Mouse (Mus musculus) common myeloid progenitor, adult 5-6 weeks (primary cell): ENCODE measurements around the gene Pank3. TPM values are rescaled to one million over a fixed set of nuclear protein-coding genes. Genes with fewer than 3 reads are reported as not detected.
A peak's percentile ranks its signal among the peaks of the same experiment; 100 is the strongest.
"Not testable (repeated sequence)": the region's sequence is repeated elsewhere in the genome, so short reads cannot be mapped to it uniquely, and the experiment has no call there.

Experiments
- ATAC-seq: replicated peaks from 2 replicates; pipeline ENCODE4 v1.8.0; 2016; ENCODE audit warnings: low read depth, mild to moderate bottlenecking, moderate TSS enrichment, inconsistent platforms; ENCODE audit not compliant: poor library complexity, severe bottlenecking
- total RNA-seq: library from RNA; stranded (forward); fragments of 200-1000, 187-1606 nt; gene quantifications from 2 replicates; pipeline ENCODE4 v1.2.3, GENCODE M21; 2017

The Pank3 gene
- total RNA-seq, 1 experiment from 2014 or later: 32.2 TPM

DNA sequence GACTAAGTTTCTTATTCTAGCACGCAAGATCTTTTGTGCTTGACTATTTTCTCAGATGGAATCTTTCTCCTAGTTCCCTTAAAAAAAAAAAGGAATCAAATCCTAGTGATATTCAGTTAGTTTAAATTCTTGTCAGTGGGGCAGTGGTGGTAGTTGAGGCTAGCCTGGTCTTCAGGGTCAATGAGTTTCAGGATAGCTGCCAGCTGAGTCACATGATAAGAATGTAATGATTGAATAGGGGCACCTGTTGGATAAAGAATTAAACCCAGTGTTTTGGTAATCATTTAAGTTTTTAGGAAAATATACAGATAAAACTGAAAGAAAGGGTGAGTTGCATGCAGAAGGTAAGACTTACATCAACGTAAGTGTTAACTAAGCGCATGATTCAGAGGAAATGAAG is 6.3 kb downstream of the Pank3 start:
- no peak for ATAC-seq

- no peak for ATAC-seq
Measured at GRCm38 (mm10) chr11:35776452-35776851, 7.2 kb downstream of the Pank3 start.

GRCm38 (mm10) chr11:35780336-35780735 is 11.1 kb downstream of the Pank3 start:
- ATAC-seq: no peak

DNA sequence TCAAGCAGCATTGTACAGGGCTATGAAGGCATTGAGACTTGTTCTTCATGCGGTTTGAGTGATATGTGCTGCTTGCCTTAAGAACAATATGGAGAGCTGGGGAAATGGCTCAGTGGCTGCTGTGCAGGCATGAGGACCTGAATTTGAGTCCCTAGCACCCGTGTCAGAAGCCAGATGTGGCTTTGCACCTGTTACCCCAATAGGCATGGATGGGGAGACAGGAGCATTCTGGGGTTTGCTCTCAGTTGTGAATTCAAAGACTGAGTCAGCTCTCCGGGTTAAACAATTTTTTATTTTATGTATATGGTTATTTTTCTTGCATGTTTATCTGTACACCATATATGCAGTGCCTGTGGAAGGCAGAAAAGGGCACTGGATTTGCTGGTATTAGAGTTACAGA is 13.2 kb downstream of the Pank3 start:
- no peak for ATAC-seq

DNA sequence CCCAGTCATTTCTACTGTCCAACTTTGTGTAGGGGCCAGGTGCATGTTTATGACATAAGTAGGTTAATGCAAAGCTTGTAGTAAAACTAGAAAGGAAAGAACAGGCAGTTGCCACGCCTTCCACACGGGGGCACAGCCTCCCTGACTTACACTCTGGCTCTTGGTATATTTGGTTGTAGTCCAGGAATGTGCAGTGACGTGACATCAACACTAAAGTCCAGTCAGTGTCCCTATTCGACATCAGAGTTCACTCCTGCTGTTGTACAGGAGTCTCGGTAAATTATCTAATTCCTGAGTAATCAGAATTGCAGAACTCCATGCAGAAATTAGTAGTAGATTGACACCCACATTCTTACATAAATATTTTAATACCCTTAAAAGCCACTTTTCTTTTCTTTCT is 13.8 kb downstream of the Pank3 start:
- no peak for ATAC-seq

DNA sequence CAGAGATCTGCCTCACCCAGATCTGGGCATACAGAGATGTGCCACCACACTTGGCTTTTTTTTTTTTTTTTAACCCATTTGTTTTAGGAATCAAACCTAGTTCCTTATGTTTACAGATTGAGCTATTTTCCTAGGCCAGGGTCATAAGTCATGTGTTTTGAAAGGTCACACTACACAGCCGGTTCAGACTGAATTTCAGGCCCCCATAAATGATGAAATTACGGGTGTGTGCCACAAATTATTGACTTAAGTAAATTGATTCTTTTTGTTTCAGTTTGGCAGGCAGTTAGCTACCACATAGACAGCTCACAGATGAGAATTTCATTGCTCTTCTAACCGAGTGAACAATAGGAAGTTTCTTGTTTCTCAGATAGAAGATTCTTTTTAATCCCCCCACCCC is 14.7 kb downstream of the Pank3 start:
- ATAC-seq: no peak

DNA sequence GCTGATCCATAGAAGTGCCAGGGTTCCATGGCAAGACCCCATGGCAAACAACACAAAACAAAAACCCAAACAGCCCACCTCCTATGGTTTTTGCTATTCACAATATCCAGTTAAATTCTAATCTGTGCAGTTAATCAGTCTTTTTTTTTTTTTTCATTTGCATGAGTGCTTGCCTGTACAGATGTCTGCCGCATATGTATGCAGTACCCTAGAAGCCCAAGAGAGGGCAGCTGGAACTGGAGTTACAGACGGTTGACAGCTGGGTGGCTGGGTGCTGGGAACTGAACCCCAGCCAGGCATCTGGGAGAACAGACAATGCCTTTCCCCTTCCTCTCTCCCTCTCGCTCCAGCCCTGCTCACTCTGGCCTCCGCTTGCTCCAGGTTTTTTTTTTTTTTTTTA is 15.3 kb downstream of the Pank3 start:
- ATAC-seq: no peak

DNA sequence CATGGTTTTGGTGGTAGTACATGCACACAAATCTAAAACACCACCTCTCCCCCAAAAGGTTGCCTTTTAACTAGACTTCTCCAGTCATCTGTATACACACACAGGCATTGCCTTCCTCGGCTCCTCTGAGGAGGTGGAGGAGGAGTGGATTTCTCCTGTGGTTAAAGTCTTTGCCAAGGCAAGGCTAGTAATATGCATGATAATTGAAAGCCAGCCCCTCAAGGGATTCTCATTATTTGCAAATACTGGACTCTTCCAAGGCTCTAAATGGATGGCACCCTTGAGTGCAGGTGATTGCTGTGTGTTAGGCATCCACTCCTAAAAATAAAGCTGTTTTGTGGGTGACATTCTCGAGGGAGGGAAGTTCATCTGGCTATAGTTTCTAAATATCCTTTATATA is 19.2 kb downstream of the Pank3 start:
- no peak for ATAC-seq

DNA sequence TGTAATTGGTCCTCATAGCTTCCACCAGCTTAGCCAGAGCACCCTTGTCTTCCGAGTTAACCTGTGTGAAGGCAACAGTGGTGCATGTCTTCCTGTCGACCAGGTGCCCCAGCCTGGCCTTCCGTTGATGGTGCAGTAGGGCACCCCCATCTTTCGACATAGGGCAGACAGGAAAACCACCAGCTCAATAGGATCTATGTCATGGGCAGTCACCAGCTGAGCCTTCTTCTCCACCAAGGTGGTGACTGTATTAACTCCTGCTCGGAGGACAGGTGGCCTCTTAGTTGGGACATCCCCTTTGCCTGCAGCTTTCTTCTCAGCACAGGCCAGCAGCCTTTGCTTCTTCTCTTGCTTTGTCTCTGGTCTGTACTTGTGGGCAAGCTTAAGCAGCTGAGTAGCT is 23.5 kb downstream of the Pank3 start:
- not testable (repeated sequence) for ATAC-seq

GRCm38 (mm10) chr11:35797751-35798494 is 28.6 kb downstream of the Pank3 start:
- ATAC-seq: no peak

GRCm38 (mm10) chr11:35798495-35798820 is 29.2 kb downstream of the Pank3 start:
- ATAC-seq: peak; percentile 19; the same call in 1 of the 2 replicates

DNA sequence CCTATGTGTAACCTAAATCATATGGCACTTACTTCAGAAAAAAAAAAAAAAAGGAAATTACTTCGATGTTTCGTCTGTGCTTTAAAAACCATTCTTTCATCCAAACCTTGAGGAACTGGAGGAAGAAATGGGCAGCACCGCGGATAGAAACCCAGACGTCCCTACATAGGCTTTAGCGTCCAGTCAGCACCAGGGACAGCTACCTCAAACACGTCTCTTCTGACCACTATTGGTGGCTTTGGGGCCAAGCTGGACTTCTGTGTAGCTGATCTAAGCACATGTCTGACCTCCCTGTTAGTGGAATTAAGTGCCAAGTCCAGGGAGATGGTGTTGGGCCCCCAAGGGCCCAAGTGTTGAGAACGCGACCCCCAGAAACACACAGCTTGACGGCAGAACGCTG is 29.6 kb downstream of the Pank3 start, which contains the start of gene Fbll1:
TSS of gene Fbll1 (minus strand) at position 11 of the 400 bp plus-strand sequence.
- ATAC-seq: peak; percentile 88

- ATAC-seq: no peak
Measured at GRCm38 (mm10) chr11:35801332-35801731, 32.0 kb downstream of the Pank3 start.

GRCm38 (mm10) chr11:35811458-35811857 is 42.2 kb downstream of the Pank3 start:
- ATAC-seq: no peak

DNA sequence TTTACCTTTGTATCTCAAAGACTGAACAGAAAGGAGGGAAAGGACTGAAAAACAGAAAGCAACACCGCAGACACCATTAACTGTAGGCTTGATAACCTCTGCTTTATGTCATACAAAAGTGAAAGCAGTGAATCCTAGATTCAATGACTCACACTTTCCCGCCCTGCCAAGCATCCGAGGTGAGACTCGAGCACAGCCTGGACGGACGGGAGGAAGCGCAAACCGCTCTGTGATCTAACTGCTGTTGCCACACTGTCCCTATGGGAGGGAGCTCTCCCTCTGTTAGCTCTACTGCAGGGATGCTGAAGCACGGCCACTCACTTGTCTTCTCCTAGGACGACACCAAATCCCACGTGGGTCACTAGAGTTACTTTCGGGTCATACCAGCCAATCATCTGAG is 47.0 kb downstream of the Pank3 start:
- ATAC-seq: no peak

DNA sequence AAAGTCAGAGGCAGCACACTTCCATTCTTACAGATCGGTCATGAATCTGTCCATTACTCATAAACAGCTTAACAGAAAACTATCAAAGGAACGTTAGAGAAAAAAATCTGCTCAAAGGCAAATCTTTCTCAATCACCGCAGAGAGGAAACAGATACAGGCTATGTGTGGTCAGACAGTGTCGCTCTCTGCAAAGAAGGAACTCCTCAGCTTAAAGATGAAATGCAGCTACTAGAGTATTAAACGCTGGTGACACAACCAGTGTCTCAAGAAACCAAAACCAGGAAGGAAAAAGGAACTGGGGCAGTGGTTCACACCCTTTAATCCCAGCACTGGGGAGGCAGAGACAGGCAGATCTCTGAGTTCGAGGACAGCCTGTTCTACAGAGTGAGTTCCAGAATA is 58.4 kb downstream of the Pank3 start:
- peak; percentile 83 for ATAC-seq

GRCm38 (mm10) chr11:35832139-35832538 is 62.9 kb downstream of the Pank3 start:
- no peak for ATAC-seq

- 0 out of 2 replicates have a peak, but pooled peaks have one; percentile 1 for ATAC-seq
Measured at GRCm38 (mm10) chr11:35833270-35833669, 64.0 kb downstream of the Pank3 start.

GRCm38 (mm10) chr11:35834022-35834760 is 64.9 kb downstream of the Pank3 start, which contains the start of gene Rars:
Rars (minus strand) TSS chr11:35834506.
- ATAC-seq: peak; percentile 86

GRCm38 (mm10) chr11:35837156-35838126 is 68.2 kb downstream of the Pank3 start:
- no peak for ATAC-seq
